Mouse (Mus musculus): ENCODE data around the gene Rab6b.

DNA sequence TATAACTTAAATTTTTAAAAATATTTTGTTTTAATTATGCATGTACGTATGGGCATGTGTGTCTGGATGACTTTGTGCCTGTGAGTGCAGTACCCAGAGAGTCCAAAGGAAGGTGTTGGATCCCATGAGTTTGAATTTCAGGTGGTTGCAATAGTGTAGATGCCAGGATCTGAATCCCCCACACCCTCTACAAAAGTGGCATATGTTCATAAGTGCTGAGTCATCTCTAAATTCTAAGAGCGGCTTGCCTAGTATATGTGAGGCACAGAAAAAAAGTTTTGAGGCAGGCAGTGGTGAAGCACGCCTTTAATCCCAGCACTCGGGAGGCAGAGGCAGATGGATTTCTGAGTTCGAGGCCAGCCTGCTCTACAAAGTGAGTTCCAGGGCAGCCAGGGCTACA lies 94.2 kb downstream of the Rab6b start:
- TF ChIP-seq EP300 (IDR thresholded peaks at IDR 0.05; ENCODE audit: insufficient read depth, low read depth, low read length) (no peak), CTCF (IDR thresholded peaks at IDR 0.05; ENCODE audit: low read depth, low read length) (no peak), POLR2A (IDR thresholded peaks at IDR 0.05; ENCODE audit: insufficient read depth, low read length) (no peak)
